Mouse (Mus musculus): ENCODE measurements at regions not wholly inside any gene's neighbourhood (a gene's known extent, or its start where the extent isn't known, plus 50 kb on each side); places are given as distances from the start of the nearest gene placed in this dataset.

GRCm38 (mm10) chr3:83416536-83416935 lies 288.8 kb downstream of the Dchs2 start:
- Histone ChIP-seq H3K9me3 (ENCODE audit: control insufficient read depth) (no peaks in the 10 kb centered on the region), H3K27ac (ENCODE audit: low read depth, low read length) (no peak overlapping the region), H3K4me1 (replicated peaks; ENCODE audit: control insufficient read depth, insufficient read depth, low read length) (no peaks in the 10 kb centered on the region), H3K4me3 (ENCODE audit: low read depth, low read length) (no peak overlapping the region), H3K36me3 (ENCODE audit: control insufficient read depth, insufficient read depth) (no peaks in the 10 kb centered on the region), H3K4me2 (replicated peaks; ENCODE audit: low read depth) (no peak overlapping the region), H3K9ac (ENCODE audit: low read depth, low read length) (no peak overlapping the region), H3K27me3 (replicated peaks; ENCODE audit: control insufficient read depth, insufficient read depth, low read length) (no peaks in the 10 kb centered on the region)
- no peak for ATAC-seq
- TF ChIP-seq CTCF (IDR thresholded peaks at IDR 0.05; ENCODE audit: low read depth), result peak; percentile 68

DNA sequence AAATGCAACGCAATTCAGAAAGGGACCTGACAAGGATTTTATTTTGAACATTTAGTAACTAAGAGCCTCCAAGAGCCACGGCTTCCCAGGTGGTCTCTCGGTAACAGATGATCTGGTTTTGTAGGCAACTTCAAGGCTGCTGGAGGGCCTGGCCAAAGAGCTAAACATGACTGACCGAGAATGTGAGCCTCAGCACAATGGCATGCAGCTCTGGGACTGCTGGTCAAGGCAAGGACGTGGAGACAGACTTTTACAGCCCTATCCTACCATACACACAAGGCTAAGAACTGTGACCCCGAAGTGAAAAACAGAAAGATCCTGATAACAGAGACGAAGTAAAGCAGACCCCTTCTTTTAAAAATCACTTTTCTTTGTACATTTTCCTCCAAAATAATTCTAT lies 296.5 kb downstream of the Dchs2 start:
- no peak overlapping the region for H3K9ac ChIP-seq (ENCODE audit: low read depth, low read length)

DNA sequence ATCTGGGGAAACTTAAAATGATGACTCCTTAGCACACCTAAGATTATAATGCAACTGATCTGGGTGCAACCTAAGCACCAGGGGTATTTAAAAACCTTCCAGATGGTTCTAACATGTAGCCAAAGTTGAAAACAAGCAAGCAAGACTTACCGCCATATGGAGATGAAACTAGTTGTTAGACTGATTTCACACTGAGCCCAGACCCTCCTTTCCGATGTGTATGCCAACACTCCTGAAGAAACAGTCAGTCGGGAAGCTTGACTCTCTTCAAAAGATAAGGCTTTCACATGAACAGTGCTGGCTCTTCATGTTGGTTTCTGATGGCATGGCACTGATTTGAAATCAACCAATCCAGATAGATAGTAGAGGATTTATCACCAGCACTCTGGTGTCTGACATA lies 301.6 kb downstream of the Dchs2 start:
- Histone ChIP-seq H3K4me3 (ENCODE audit: low read depth, low read length) (no peak overlapping the region), H3K9me3 (ENCODE audit: control insufficient read depth) (no peaks in the 10 kb centered on the region), H3K4me1 (replicated peaks; ENCODE audit: control insufficient read depth, insufficient read depth, low read length) (no peaks in the 10 kb centered on the region), H3K9ac (ENCODE audit: low read depth, low read length) (no peak overlapping the region), H3K4me2 (replicated peaks; ENCODE audit: low read depth) (no peak overlapping the region), H3K27me3 (replicated peaks; ENCODE audit: control insufficient read depth, insufficient read depth, low read length) (no peaks in the 10 kb centered on the region), H3K27ac (ENCODE audit: low read depth, low read length) (no peak overlapping the region), H3K36me3 (ENCODE audit: control insufficient read depth, insufficient read depth) (no peaks in the 10 kb centered on the region)
- 88% methylated on average over 3 of the region's 3 CpGs for WGBS
- no peak for ATAC-seq
- no peak for TF ChIP-seq CTCF (IDR thresholded peaks at IDR 0.05; ENCODE audit: low read depth)

More for the DNA sequence above, 296.5 kb downstream of the Dchs2 start:
- no peak overlapping the region for H3K4me2 ChIP-seq (replicated peaks; ENCODE audit: low read depth)
- no peaks in the 10 kb centered on the region for H3K36me3 ChIP-seq (ENCODE audit: control insufficient read depth, insufficient read depth)
- H3K4me3 ChIP-seq (ENCODE audit: low read depth, low read length), result no peak overlapping the region
- WGBS, result 55% methylated on average over 7 of the region's 7 CpGs
- H3K9me3 ChIP-seq (ENCODE audit: control insufficient read depth), result no peaks in the 10 kb centered on the region
- H3K27me3 ChIP-seq (replicated peaks; ENCODE audit: control insufficient read depth, insufficient read depth, low read length), result no peaks in the 10 kb centered on the region
- ATAC-seq, result no peak
- TF ChIP-seq CTCF (IDR thresholded peaks at IDR 0.05; ENCODE audit: low read depth), result no peak
- no peak overlapping the region for H3K27ac ChIP-seq (ENCODE audit: low read depth, low read length)
- no peaks in the 10 kb centered on the region for H3K4me1 ChIP-seq (replicated peaks; ENCODE audit: control insufficient read depth, insufficient read depth, low read length)

- no peak for ATAC-seq
- no peak overlapping the region for H3K27ac ChIP-seq (ENCODE audit: low read depth, low read length)
- no peak overlapping the region for H3K4me3 ChIP-seq (ENCODE audit: low read depth, low read length)
- H3K27me3 ChIP-seq (replicated peaks; ENCODE audit: control insufficient read depth, insufficient read depth, low read length), result no peaks in the 10 kb centered on the region
- no peak for TF ChIP-seq CTCF (IDR thresholded peaks at IDR 0.05; ENCODE audit: low read depth)
- H3K9me3 ChIP-seq (ENCODE audit: control insufficient read depth), result no peaks in the 10 kb centered on the region
- H3K4me2 ChIP-seq (replicated peaks; ENCODE audit: low read depth), result no peak overlapping the region
- 66% methylated on average over 7 of the region's 7 CpGs for WGBS
- no peaks in the 10 kb centered on the region for H3K4me1 ChIP-seq (replicated peaks; ENCODE audit: control insufficient read depth, insufficient read depth, low read length)
- no peaks in the 10 kb centered on the region for H3K36me3 ChIP-seq (ENCODE audit: control insufficient read depth, insufficient read depth)
- no peak overlapping the region for H3K9ac ChIP-seq (ENCODE audit: low read depth, low read length)
Measured at GRCm38 (mm10) chr3:83446154-83446667, 318.5 kb downstream of the Dchs2 start.

GRCm38 (mm10) chr3:83450662-83451061 lies 315.5 kb upstream of the Sfrp2 start:
- H3K4me1 ChIP-seq (replicated peaks; ENCODE audit: control insufficient read depth, insufficient read depth, low read length), result no peaks in the 10 kb centered on the region
- ATAC-seq, result no peak
- no peak overlapping the region for H3K9ac ChIP-seq (ENCODE audit: low read depth, low read length)
- H3K4me2 ChIP-seq (replicated peaks; ENCODE audit: low read depth), result no peak overlapping the region
- H3K4me3 ChIP-seq (ENCODE audit: low read depth, low read length), result no peak overlapping the region
- TF ChIP-seq CTCF (IDR thresholded peaks at IDR 0.05; ENCODE audit: low read depth), result no peak
- no peaks in the 10 kb centered on the region for H3K9me3 ChIP-seq (ENCODE audit: control insufficient read depth)
- no peaks in the 10 kb centered on the region for H3K36me3 ChIP-seq (ENCODE audit: control insufficient read depth, insufficient read depth)
- 80% methylated on average over 2 of the region's 2 CpGs for WGBS
- H3K27me3 ChIP-seq (replicated peaks; ENCODE audit: control insufficient read depth, insufficient read depth, low read length), result no peaks in the 10 kb centered on the region
- H3K27ac ChIP-seq (ENCODE audit: low read depth, low read length), result no peak overlapping the region

- H3K4me1 ChIP-seq (replicated peaks; ENCODE audit: control insufficient read depth, insufficient read depth, low read length), result no peaks in the 10 kb centered on the region
- H3K9ac ChIP-seq (ENCODE audit: low read depth, low read length), result no peak overlapping the region
- H3K9me3 ChIP-seq (ENCODE audit: control insufficient read depth), result no peaks in the 10 kb centered on the region
- H3K4me2 ChIP-seq (replicated peaks; ENCODE audit: low read depth), result no peak overlapping the region
- H3K36me3 ChIP-seq (ENCODE audit: control insufficient read depth, insufficient read depth), result no peaks in the 10 kb centered on the region
- H3K4me3 ChIP-seq (ENCODE audit: low read depth, low read length), result no peak overlapping the region
- 91% methylated on average over 3 of the region's 3 CpGs for WGBS
- no peaks in the 10 kb centered on the region for H3K27me3 ChIP-seq (replicated peaks; ENCODE audit: control insufficient read depth, insufficient read depth, low read length)
- no peak for TF ChIP-seq CTCF (IDR thresholded peaks at IDR 0.05; ENCODE audit: low read depth)
- no peak overlapping the region for H3K27ac ChIP-seq (ENCODE audit: low read depth, low read length)
- ATAC-seq, result no peak
Measured at GRCm38 (mm10) chr3:83451317-83451716, 314.8 kb upstream of the Sfrp2 start.

- Histone ChIP-seq H3K4me2 (replicated peaks; ENCODE audit: low read depth) (no peak overlapping the region), H3K9me3 (ENCODE audit: control insufficient read depth) (no peaks in the 10 kb centered on the region), H3K36me3 (ENCODE audit: control insufficient read depth, insufficient read depth) (no peaks in the 10 kb centered on the region), H3K27ac (ENCODE audit: low read depth, low read length) (no peak overlapping the region), H3K27me3 (replicated peaks; ENCODE audit: control insufficient read depth, insufficient read depth, low read length) (no peaks in the 10 kb centered on the region), H3K4me1 (replicated peaks; ENCODE audit: control insufficient read depth, insufficient read depth, low read length) (no peaks in the 10 kb centered on the region), H3K9ac (ENCODE audit: low read depth, low read length) (no peak overlapping the region), H3K4me3 (ENCODE audit: low read depth, low read length) (no peak overlapping the region)
- 62% methylated on average over 2 of the region's 2 CpGs for WGBS
- ATAC-seq, result no peak
- TF ChIP-seq CTCF (IDR thresholded peaks at IDR 0.05; ENCODE audit: low read depth), result no peak
Measured at GRCm38 (mm10) chr3:83453462-83453861, 312.7 kb upstream of the Sfrp2 start.
